Mouse (Mus musculus): ENCODE results near the gene Nfrkb. TPM values are rescaled to one million over a fixed set of nuclear protein-coding genes. Genes with fewer than 3 reads are reported as not detected.
A peak's percentile ranks its signal among the peaks of the same experiment; 100 is the strongest.

The Nfrkb gene
- polyA plus RNA-seq, 1 experiment from 2014 or later, result 23.7 TPM

DNA sequence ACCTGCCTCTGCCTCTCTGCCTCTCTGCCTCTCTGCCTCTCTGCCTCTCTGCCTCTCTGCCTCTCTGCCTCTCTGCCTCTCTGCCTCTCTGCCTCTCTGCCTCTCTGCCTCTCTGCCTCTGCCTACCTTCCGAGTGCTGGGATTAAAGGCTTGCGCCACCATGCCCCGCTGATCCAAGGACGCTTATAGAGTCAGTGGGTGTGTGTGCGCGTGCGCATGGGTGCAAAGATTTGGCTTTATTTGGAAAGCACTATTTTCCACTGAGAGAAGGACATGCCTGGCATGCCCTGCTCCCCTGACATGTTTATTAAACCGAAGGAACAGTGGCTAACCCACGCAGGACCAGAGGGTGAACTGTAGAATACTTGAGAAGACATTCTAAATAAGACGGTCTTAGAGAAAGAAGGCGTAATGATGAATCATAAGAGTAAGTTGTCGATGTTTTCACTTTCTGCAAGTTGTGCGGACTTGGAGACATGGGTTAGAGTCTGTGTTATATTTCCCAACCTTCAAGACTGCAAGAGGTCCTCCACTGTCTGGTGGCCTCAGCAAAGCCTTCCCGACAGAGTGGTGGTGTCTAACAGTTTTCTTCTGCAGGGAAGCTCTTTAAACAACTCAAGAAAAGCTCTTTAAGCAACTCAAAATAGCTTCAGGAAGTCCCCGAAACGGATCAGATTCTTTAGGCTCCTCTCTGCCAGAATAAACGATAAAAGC, 1.0 kb upstream of the Nfrkb start:
- Histone ChIP-seq H3K4me3 (peak overlapping the region; percentile 87), H3K27ac (no peak overlapping the region), H3K9ac (no peak overlapping the region), H3K4me2 (peak overlapping the region; percentile 88), H3K4me1 (peaks cover 15% of the 10 kb centered on the region), H3K27me3 (no peaks in the 10 kb centered on the region), H3K9me3 (no peaks in the 10 kb centered on the region), H3K36me3 (peaks cover 7% of the 10 kb centered on the region; the same call in 1 of the 2 replicates)
- no peak for ATAC-seq (ENCODE audit: insufficient number of reproducible peaks, insufficient read depth, low FRiP score, low TSS enrichment, low read depth)
- 87% methylated on average over 17 of the region's 17 CpGs for WGBS

DNA sequence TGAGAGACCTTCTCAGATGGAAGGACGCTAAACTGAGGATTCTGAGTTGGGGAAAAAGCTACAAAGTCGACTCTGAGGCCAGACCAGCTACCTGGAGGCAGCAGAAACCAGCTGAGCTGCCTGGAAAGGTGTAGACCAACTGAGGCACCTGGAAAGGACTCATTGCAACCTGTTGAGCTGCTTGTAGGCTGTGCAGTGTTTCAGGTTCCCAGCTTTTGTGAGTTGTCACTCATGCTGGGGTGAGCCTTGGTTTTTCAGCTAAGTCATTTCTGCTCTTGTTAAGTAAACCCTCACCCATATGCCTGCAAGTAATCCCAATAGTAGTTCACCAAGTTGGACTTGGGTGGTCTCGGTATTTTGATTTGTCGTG, 507 bp upstream of the Nfrkb start:
- 26% methylated on average over 4 of the region's 4 CpGs for WGBS
- ATAC-seq (ENCODE audit: insufficient number of reproducible peaks, insufficient read depth, low FRiP score, low TSS enrichment, low read depth), result no peak
- Histone ChIP-seq H3K4me3 (peak overlapping the region; percentile 87), H3K27me3 (no peaks in the 10 kb centered on the region), H3K27ac (no peak overlapping the region), H3K4me1 (peaks cover 15% of the 10 kb centered on the region), H3K36me3 (peaks cover 13% of the 10 kb centered on the region; the same call in 1 of the 2 replicates), H3K9ac (peak overlapping the region; percentile 83), H3K4me2 (peak overlapping the region; percentile 88), H3K9me3 (no peaks in the 10 kb centered on the region)

DNA sequence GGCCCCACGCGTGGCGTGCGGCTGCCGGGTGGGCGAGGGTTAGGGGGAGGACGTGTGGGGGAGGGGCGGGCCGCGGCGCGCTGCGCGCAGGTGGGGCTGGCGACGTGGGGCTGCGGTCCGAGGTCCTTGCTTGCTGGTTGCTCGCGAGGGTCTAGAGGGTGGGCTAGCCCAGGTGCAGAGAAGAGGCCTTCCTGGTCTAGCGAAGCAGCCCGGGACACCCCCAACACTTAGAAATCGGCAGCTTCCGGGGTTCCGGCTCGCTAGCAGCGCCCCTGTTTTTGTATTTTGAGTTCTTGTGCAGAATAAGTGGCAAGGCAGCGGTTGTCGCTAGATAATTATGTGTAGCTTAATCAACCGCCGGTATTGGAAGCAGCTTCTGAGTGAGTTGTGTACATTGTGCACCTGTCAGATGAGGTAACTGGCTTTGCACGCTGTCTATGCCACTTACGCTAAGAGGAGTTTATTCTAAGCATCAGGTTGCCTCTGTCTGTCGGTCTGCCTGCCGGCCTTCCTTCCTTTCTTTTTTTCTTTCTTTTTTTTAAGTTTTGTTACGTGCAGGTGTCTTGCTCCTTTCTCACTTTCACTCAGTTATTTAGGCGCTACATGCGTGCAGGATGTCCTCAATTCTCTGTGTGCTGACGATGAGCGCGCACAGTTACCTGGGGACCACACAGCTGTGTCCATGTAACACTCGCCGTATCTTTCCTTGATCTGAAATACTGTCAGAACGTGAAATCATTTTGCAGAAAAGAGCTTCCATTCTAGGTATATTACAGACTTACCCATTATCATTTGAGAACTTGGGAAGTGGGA, 582 bp downstream of the Nfrkb start:
- Histone ChIP-seq H3K9me3 (no peaks in the 10 kb centered on the region), H3K9ac (peak overlapping the region; percentile 83), H3K4me3 (peak overlapping the region; percentile 87), H3K36me3 (peaks cover 24% of the 10 kb centered on the region), H3K4me1 (peaks cover 15% of the 10 kb centered on the region), H3K4me2 (peak overlapping the region; percentile 88), H3K27ac (peak overlapping the region; percentile 33; the same call in 1 of the 2 replicates), H3K27me3 (no peaks in the 10 kb centered on the region)
- ATAC-seq (ENCODE audit: insufficient number of reproducible peaks, insufficient read depth, low FRiP score, low TSS enrichment, low read depth), result peak; percentile 61; the same call in 1 of the 2 replicates
- WGBS, result 10% methylated on average over 44 of the region's 44 CpGs

DNA sequence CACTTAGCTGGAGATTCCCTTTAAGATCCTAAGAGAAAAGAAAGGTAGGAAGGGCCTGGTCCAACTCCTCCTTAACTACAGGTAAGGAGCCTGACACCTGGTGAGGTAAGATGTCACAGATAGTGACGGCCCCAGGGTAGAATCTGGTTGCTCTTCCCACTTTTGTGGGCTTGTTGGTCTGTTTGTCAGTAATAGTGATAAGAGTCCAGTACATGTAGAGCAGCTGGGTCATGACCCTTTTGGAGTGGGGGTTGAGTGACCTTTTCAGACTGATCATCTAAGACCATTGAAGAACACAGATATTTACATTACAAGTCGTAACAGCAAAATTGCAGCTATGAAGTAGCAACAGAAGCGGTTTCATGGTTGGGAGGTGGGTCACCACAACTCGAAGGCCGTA, 1.2 kb downstream of the Nfrkb start:
- H3K27me3 ChIP-seq, result no peaks in the 10 kb centered on the region
- H3K9me3 ChIP-seq, result no peaks in the 10 kb centered on the region
- no peak for ATAC-seq (ENCODE audit: insufficient number of reproducible peaks, insufficient read depth, low FRiP score, low TSS enrichment, low read depth)
- no peak overlapping the region for H3K27ac ChIP-seq
- H3K4me3 ChIP-seq, result peak overlapping the region; percentile 87
- peak overlapping the region; percentile 88 for H3K4me2 ChIP-seq
- 0 out of 2 replicates have a peak overlapping the region, but pooled peaks have one; percentile 83 for H3K9ac ChIP-seq
- 88% methylated on average over 5 of the region's 5 CpGs for WGBS
- peaks cover 15% of the 10 kb centered on the region for H3K4me1 ChIP-seq
- H3K36me3 ChIP-seq, result peaks cover 30% of the 10 kb centered on the region

DNA sequence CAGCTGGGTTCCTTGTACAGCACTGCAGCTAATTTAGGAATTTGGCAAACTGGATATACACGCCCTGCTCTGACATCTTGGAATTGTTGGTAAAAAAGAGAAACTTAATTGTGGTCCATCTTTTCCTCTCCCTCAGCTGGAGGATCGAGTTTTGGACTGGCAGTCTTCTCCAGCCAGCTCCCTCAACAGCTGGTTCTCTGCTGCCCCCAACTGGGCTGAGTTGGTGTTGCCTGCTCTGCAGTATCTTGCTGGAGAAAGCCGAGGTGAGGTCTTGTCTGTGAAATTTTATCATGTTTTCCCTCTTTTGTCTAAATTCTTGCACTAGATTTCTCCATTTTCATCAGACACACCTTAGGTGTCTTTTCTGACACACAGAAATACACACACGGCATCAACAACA, 14.4 kb downstream of the Nfrkb start:
- peaks cover 95% of the 10 kb centered on the region for H3K36me3 ChIP-seq
- no peak overlapping the region for H3K4me3 ChIP-seq
- no peak overlapping the region for H3K9ac ChIP-seq
- ATAC-seq (ENCODE audit: insufficient number of reproducible peaks, insufficient read depth, low FRiP score, low TSS enrichment, low read depth), result no peak
- H3K27me3 ChIP-seq, result no peaks in the 10 kb centered on the region
- no peak overlapping the region for H3K27ac ChIP-seq
- H3K4me2 ChIP-seq, result no peak overlapping the region
- H3K4me1 ChIP-seq, result no peaks in the 10 kb centered on the region
- 53% methylated on average over 4 of the region's 4 CpGs for WGBS
- H3K9me3 ChIP-seq, result no peaks in the 10 kb centered on the region

DNA sequence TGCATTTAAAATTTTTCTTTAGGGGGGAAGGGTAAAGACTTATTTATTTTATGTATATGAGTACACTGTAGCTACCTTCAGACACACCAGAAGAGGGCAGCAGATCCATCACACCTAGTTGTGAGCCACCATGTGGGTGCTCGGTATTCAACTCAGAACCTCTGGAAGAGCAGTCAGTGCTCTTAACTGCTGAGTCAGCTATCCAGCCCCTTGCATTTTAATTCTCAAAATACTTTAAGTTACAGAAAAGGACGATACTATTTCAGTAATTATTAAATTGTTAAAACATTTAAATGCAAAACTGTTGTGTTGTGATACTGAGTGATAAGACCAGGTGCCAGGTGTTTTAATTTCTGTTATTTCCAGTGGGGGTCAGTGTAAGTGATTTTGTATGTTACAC, 18.3 kb downstream of the Nfrkb start:
- H3K9me3 ChIP-seq, result no peaks in the 10 kb centered on the region; the same call in 1 of the 2 replicates
- no peak overlapping the region for H3K9ac ChIP-seq
- ATAC-seq (ENCODE audit: insufficient number of reproducible peaks, insufficient read depth, low FRiP score, low TSS enrichment, low read depth), result no peak
- no peaks in the 10 kb centered on the region for H3K4me1 ChIP-seq
- H3K36me3 ChIP-seq, result peaks cover 90% of the 10 kb centered on the region
- 79% methylated on average over 2 of the region's 2 CpGs for WGBS
- no peak overlapping the region for H3K27ac ChIP-seq
- H3K27me3 ChIP-seq, result no peaks in the 10 kb centered on the region
- no peak overlapping the region for H3K4me3 ChIP-seq
- H3K4me2 ChIP-seq, result no peak overlapping the region

DNA sequence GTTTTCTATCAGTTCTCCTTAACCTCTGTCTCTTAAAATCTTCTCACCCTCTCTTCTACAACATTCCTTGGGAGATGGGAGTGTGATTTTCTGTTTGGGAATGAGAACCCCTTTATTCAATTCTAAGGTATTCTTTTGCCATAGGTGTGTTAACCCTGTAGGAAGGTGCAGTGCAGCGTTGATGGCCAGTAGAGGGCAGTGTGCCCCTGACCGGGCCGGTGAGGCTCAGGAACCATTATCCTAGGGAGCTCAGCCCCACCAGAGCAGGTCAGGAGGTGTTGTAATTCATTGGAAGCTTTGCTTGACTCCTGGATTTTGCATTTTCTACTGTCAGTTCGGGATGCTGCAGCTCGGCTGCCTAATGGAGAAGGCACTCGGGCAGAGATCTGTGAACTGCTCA, 19.2 kb downstream of the Nfrkb start:
- no peaks in the 10 kb centered on the region for H3K4me1 ChIP-seq
- H3K4me3 ChIP-seq, result no peak overlapping the region
- no peak for ATAC-seq (ENCODE audit: insufficient number of reproducible peaks, insufficient read depth, low FRiP score, low TSS enrichment, low read depth)
- WGBS, result 59% methylated on average over 6 of the region's 6 CpGs
- peaks cover 90% of the 10 kb centered on the region for H3K36me3 ChIP-seq
- no peaks in the 10 kb centered on the region for H3K27me3 ChIP-seq
- no peak overlapping the region for H3K9ac ChIP-seq
- H3K27ac ChIP-seq, result no peak overlapping the region
- H3K9me3 ChIP-seq, result no peaks in the 10 kb centered on the region; the same call in 1 of the 2 replicates
- no peak overlapping the region for H3K4me2 ChIP-seq

DNA sequence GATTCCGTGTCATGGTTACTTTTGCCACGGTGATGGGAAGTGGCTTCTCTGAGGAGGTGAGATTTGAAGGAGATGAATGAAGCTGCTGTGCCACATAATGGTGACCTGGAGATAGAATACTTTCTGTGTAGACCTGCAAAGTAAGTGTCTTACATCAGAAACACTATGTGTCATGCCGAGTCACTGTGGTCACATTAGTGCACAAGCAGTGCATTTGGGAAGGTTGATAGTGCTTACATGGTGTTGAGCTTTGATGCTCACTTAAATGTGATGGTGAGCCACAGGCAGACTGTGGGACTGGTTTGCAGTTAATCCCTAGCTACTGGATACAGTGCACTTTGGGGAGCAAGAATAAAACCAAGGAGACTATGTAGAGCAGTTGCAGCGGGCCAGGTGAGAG, 26.2 kb downstream of the Nfrkb start:
- no peak overlapping the region for H3K4me2 ChIP-seq
- no peaks in the 10 kb centered on the region for H3K27me3 ChIP-seq
- H3K9ac ChIP-seq, result no peak overlapping the region
- H3K4me3 ChIP-seq, result no peak overlapping the region
- H3K36me3 ChIP-seq, result peaks cover 87% of the 10 kb centered on the region
- no peaks in the 10 kb centered on the region for H3K4me1 ChIP-seq
- ATAC-seq (ENCODE audit: insufficient number of reproducible peaks, insufficient read depth, low FRiP score, low TSS enrichment, low read depth), result no peak
- no peak overlapping the region for H3K27ac ChIP-seq
- WGBS, result 91% methylated on average over 4 of the region's 4 CpGs
- H3K9me3 ChIP-seq, result no peaks in the 10 kb centered on the region

DNA sequence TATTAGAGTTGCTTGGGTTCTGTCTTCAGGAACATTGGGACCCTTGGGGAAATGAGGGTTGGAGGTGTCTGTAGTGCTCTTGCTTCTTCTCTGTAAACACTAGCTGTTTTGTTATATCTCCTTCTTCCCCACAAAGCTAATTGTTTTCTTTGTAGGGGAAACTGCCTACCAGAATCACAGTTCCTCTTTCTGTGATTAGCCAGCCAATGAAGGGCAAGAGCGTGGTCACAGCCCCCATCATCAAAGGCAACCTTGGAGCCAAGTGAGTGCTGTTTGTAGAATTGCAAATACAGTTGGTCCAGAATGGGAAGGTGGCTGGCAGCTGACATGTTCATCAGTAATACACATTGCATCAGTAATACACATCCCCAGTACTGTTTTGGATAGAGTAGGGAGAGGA, 32.8 kb downstream of the Nfrkb start:
- Histone ChIP-seq H3K36me3 (peaks cover 83% of the 10 kb centered on the region), H3K27me3 (no peaks in the 10 kb centered on the region), H3K4me2 (no peak overlapping the region), H3K4me3 (no peak overlapping the region), H3K9me3 (no peaks in the 10 kb centered on the region), H3K4me1 (no peaks in the 10 kb centered on the region), H3K9ac (no peak overlapping the region), H3K27ac (no peak overlapping the region)
- ATAC-seq (ENCODE audit: insufficient number of reproducible peaks, insufficient read depth, low FRiP score, low TSS enrichment, low read depth), result no peak
- 92% methylated on average over 1 of the region's 1 CpGs for WGBS

DNA sequence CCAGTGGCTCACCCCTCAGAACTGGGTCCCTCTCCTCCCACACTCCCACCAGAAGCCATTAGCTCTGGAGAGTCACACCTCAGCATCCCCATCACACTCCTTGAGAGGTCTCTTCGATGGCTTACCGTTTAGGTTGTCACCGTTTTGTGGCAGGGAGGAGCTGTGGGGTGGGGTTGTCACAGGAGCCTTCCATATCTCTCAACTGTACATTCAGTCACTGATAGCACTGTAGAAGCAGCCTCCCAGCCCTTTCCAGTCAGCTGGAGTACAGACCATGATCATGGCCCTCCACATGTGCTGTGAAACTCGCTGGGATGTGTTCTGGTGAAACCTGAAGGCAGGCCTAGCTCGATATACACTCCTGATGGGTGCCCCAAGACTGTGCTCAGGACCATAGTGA, 36.2 kb downstream of the Nfrkb start:
- H3K27ac ChIP-seq, result no peak overlapping the region
- H3K4me1 ChIP-seq, result no peaks in the 10 kb centered on the region
- peaks cover 63% of the 10 kb centered on the region for H3K36me3 ChIP-seq
- H3K9ac ChIP-seq, result no peak overlapping the region
- H3K9me3 ChIP-seq, result no peaks in the 10 kb centered on the region
- no peaks in the 10 kb centered on the region for H3K27me3 ChIP-seq
- H3K4me3 ChIP-seq, result no peak overlapping the region
- ATAC-seq (ENCODE audit: insufficient number of reproducible peaks, insufficient read depth, low FRiP score, low TSS enrichment, low read depth), result no peak
- H3K4me2 ChIP-seq, result no peak overlapping the region
- 92% methylated on average over 5 of the region's 5 CpGs for WGBS

DNA sequence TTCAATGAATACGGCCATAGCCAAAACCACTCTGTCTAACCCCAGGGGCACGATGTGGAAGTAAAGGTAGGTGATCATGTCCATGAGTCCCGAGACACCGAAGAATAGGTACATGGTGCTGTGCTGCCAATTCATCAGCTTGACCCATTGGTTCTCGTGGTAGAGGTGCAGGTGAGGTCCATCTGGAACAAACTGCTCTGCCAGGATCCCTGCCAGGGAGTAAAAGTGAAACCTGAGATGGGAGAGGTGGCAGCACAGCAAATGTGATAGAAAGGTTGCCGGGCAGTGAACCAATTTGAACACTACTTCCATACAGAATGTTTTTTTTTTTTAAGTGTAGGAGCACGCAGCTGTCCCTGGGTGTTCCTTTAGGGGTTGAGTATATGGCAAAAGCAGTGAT, 43.0 kb downstream of the Nfrkb start:
- Histone ChIP-seq H3K27me3 (no peaks in the 10 kb centered on the region), H3K9ac (no peak overlapping the region), H3K4me3 (no peak overlapping the region), H3K9me3 (no peaks in the 10 kb centered on the region), H3K4me2 (no peak overlapping the region), H3K36me3 (peaks cover 9% of the 10 kb centered on the region), H3K4me1 (no peaks in the 10 kb centered on the region), H3K27ac (no peak overlapping the region)
- 75% methylated on average over 7 of the region's 7 CpGs for WGBS
- ATAC-seq (ENCODE audit: insufficient number of reproducible peaks, insufficient read depth, low FRiP score, low TSS enrichment, low read depth), result no peak

DNA sequence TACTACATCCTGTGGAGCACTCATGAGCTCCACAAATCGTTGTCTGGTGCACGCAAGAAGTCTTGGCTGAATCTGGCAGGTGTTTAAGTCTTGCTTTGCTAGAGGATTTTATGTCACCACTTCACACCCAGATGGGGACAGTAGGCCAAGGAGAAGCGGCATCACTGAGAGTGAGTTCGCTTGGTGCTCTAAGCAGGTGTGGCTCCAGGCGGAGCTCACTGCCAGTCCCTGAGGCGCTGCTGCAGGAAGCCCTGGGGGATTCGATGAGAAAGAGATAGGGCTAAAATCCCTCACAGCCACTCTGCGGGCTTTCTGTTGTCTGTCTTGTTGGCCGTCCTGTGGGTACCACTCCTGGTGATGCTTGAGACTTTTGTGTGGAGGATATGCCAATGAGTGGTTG, 44.0 kb downstream of the Nfrkb start:
- H3K4me1 ChIP-seq, result no peaks in the 10 kb centered on the region
- H3K27me3 ChIP-seq, result no peaks in the 10 kb centered on the region
- 72% methylated on average over 9 of the region's 9 CpGs for WGBS
- no peak overlapping the region for H3K4me2 ChIP-seq
- H3K9me3 ChIP-seq, result no peaks in the 10 kb centered on the region
- no peak overlapping the region for H3K4me3 ChIP-seq
- H3K27ac ChIP-seq, result no peak overlapping the region
- H3K9ac ChIP-seq, result no peak overlapping the region
- H3K36me3 ChIP-seq, result no peaks in the 10 kb centered on the region
- no peak for ATAC-seq (ENCODE audit: insufficient number of reproducible peaks, insufficient read depth, low FRiP score, low TSS enrichment, low read depth)

All from embryonic facial prominence, embryonic 13.5 days (tissue).